Mouse (Mus musculus) kidney, postnatal 4 days (tissue): ENCODE measurements around the gene Ptx4.
A peak's percentile ranks its signal among the peaks of the same experiment; 100 is the strongest.
"Not testable (repeated sequence)": the region's sequence is repeated elsewhere in the genome, so short reads cannot be mapped to it uniquely, and the experiment has no call there.

Source experiments
- DNase-seq, 2 experiments: peaks; one replicate each; pipeline ENCODE4 v3.0.0; 2021; ENCODE audit warnings: mixed read lengths in 2 of 2

The Ptx4 gene

GRCm38 (mm10) chr17:25115664-25116432 lies 4.7 kb upstream of the Ptx4 start, which contains the start of gene Telo2:
Gene Telo2 (minus strand): TSS chr17:25115967.
- DNase-seq, result peak; percentile 97

- peak; percentile 14 to 19 for DNase-seq
These were observed 3.3 kb upstream of the Ptx4 start for GRCm38 (mm10) chr17:25117263-25117662.

GRCm38 (mm10) chr17:25123979-25124378 lies 3.4 kb downstream of the Ptx4 start:
- DNase-seq, result peak; percentile 26 to 35

GRCm38 (mm10) chr17:25125442-25126060 lies 5.0 kb downstream of the Ptx4 start:
- DNase-seq, result not testable (repeated sequence)

- peak in 1 of 2 experiments; percentile 16 for DNase-seq
These were observed 6.5 kb downstream of the Ptx4 start for GRCm38 (mm10) chr17:25127079-25127478.

GRCm38 (mm10) chr17:25127681-25128080 lies 7.1 kb downstream of the Ptx4 start:
- DNase-seq, result no peak

- no peak for DNase-seq
These were observed 9.5 kb downstream of the Ptx4 start for GRCm38 (mm10) chr17:25130060-25130459.

- peak; percentile 95 to 97 for DNase-seq
These were observed 12.7 kb downstream of the Ptx4 start, which contains the start of gene Clcn7 for GRCm38 (mm10) chr17:25133275-25133698. Gene Clcn7 (plus strand): TSS chr17:25133391.

- peak in 1 of 2 experiments; percentile 8 for DNase-seq
These were observed 15.1 kb downstream of the Ptx4 start for GRCm38 (mm10) chr17:25135622-25136021.

- DNase-seq, result no peak
These were observed 18.2 kb downstream of the Ptx4 start for GRCm38 (mm10) chr17:25138803-25139202.

- DNase-seq, result peak; percentile 18 to 31
These were observed 19.4 kb downstream of the Ptx4 start for GRCm38 (mm10) chr17:25139960-25140359.

- no peak for DNase-seq
These were observed 41.6 kb downstream of the Ptx4 start, which contains the start of gene Ccdc154 for GRCm38 (mm10) chr17:25162161-25162560. Gene Ccdc154 (plus strand): TSS chr17:25162461.

- no peak for DNase-seq
These were observed 42.8 kb downstream of the Ptx4 start for GRCm38 (mm10) chr17:25163387-25163786.

- no peak for DNase-seq
These were observed 44.2 kb downstream of the Ptx4 start for GRCm38 (mm10) chr17:25164770-25165169.

GRCm38 (mm10) chr17:25165970-25166671 lies 45.6 kb downstream of the Ptx4 start:
- no peak for DNase-seq

GRCm38 (mm10) chr17:25169706-25170105 lies 49.1 kb downstream of the Ptx4 start:
- DNase-seq, result no peak

- DNase-seq, result no peak
These were observed 52.0 kb downstream of the Ptx4 start for GRCm38 (mm10) chr17:25172558-25172957.
